Mouse (Mus musculus) leukemia stem cell, adult 10-12 weeks (primary cell): ENCODE measurements around the gene Dnajb6. TPM values are rescaled to one million over a fixed set of nuclear protein-coding genes. Genes with fewer than 3 reads are reported as not detected.

ENCODE experiments used
- polyA plus RNA-seq: library from polyadenylated mRNA; stranded (reverse); fragments of >175 nt; gene quantifications from 2 replicates; pipeline ENCODE4 v1.2.3, GENCODE M21; 2012; ENCODE audit warnings: low replicate concordance

The Dnajb6 gene
- 241 and 699 TPM in 2 replicates for polyA plus RNA-seq

DNA sequence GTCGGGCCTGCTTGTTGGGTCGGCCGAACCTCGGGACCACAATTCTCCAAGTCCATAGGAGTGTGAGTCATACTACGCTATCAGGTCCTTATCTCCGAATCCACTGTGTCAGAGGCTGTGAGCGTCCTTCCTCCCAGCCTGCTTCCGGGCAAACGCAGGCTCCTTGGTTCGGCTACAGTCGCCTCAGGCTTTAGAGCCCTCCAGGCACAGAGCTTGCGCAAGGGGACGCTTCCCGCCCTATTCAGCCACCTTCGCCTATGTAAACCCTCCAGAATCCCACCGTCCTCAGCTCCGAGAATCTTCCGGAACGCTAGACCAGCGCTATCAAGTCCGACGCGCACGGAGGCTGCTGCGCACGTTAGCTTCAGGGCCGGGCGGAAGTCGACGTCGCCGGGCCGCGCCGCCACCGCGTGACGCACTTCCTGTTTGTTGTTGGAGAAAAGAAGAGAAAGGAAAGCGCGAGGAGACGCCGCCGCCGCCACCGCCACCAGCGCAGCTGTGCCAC is at the start of gene Dnajb6, which contains the start of gene Gm5129:
Gene Dnajb6 (plus strand): TSS at position 132 of the 505 bp plus-strand sequence.
Gene Gm5129 (minus strand): TSS at position 380 of the 505 bp plus-strand sequence.

Other genes with a start within 250 kb of the Dnajb6 start
- 3.2 and 3.8 TPM in 2 replicates for gene Ube3c, start 166.4 kb upstream of the Dnajb6 start, polyA plus RNA-seq
- gene Gm5129, start 248 bp downstream of the Dnajb6 start, polyA plus RNA-seq, result not detected in 2 replicates